Mouse (Mus musculus) E14TG2a.4 (cell line): ENCODE measurements around the gene Rnf180.

Experiments used
- CTCF ChIP-seq: conservative IDR thresholded peaks from 2 replicates; pipeline ENCODE4 v1.5.1; 2014; ENCODE audit warnings: low read length
- NANOG ChIP-seq: IDR thresholded peaks from 2 replicates; pipeline ENCODE4 v1.6.1; 2014; ENCODE audit warnings: borderline replicate concordance, low read length, mixed read lengths
- POU5F1 ChIP-seq: IDR thresholded peaks from 2 replicates; pipeline ENCODE4 v1.6.1; 2014; ENCODE audit warnings: low read length, borderline replicate concordance

DNA sequence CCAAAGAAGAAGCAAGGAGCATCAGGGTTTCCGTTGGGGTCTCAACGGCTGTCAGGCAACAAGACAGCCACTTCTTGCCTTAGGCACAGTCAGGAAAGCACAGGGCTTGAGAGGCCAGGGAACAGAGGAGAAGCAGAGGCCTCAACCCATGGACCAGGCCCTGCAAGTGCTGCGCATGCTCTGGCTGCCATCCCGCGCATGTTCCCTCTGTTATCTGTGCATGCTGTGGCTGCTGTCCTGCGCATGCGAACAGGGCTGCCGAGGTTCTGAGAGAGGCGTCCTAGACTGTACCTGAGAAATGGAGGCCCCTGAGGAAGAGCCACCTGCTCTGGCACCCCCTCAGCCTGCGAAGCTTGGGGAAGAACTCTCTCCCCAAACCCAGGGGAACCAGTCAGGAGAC, 212.8 kb downstream of the Rnf180 start, which contains the start of gene 4933425L06Rik:
- no peak for TF ChIP-seq CTCF
- no peak for TF ChIP-seq POU5F1
- no peak for TF ChIP-seq NANOG
